Mouse (Mus musculus) ES-Bruce4 (cell line): ENCODE results near the gene St3gal3.

ENCODE experiments used
- CTCF ChIP-seq: IDR thresholded peaks from one replicate; pipeline ENCODE4 v1.8.1; 2011; ENCODE audit warnings: low read depth, low read length
- EP300 ChIP-seq: IDR thresholded peaks from 2 replicates; pipeline ENCODE4 v1.6.1; 2011; ENCODE audit warnings: low read depth, low read length; ENCODE audit not compliant: insufficient read depth
- POLR2A ChIP-seq: IDR thresholded peaks from one replicate; pipeline ENCODE4 v1.8.1; 2011; ENCODE audit warnings: low read length; ENCODE audit not compliant: insufficient read depth

- TF ChIP-seq CTCF, result no peak
- no peak for TF ChIP-seq POLR2A
- no peak for TF ChIP-seq EP300
These were observed 115.5 kb downstream of the St3gal3 start for GRCm38 (mm10) chr4:118019218-118019617.
